Mouse (Mus musculus): ENCODE results near the gene Chst10.

- TF ChIP-seq CTCF (IDR thresholded peaks at IDR 0.05; ENCODE audit: low read depth, low read length) (peak; percentile 63), POLR2A (IDR thresholded peaks at IDR 0.05; ENCODE audit: borderline replicate concordance, low read depth, low read length) (no peak)
Measured at GRCm38 (mm10) chr1:38856196-38856595, 41.8 kb downstream of the Chst10 start.

Measured in bone marrow macrophage, adult 2 months (primary cell).